Mouse (Mus musculus) Patski (cell line): ENCODE measurements at regions not wholly inside any gene's neighbourhood (a gene's known extent, or its start where the extent isn't known, plus 50 kb on each side); places are given as distances from the start of the nearest gene placed in this dataset.
A peak's percentile ranks its signal among the peaks of the same experiment; 100 is the strongest.

Source experiments
- ATAC-seq: fragments of 100-300 bp; one replicate; pipeline ENCODE4 v1.8.0; 2021
- CTCF ChIA-PET: fragments of 350-600 bp; sonication (Branson Sonifier 250); formaldehyde crosslinking; loops from one replicate; lab custom pipeline; 2022; ENCODE audit warnings: inconsistent platforms; lab: Charles Lee
- POLR2A ChIA-PET: fragments of 350-600 bp; sonication (Branson Sonifier 250); formaldehyde crosslinking; loops from one replicate; lab custom pipeline; 2022; ENCODE audit warnings: antibody characterized with exemption, inconsistent platforms; lab: Charles Lee
- DNase-seq: peaks from one replicate; pipeline ENCODE4 v3.0.0-alpha.2; 2011; ENCODE audit warnings: low read depth, low spot score
- H3K27me3 ChIP-seq: fragments of 371-371 bp; one replicate; pipeline ENCODE4 v1.5.1; 2021
- CTCF ChIP-seq: fragments of 100-300 bp; IDR thresholded peaks from one replicate; pipeline ENCODE4 v1.5.1; 2021
- in situ Hi-C: fragments of 300-500 bp; cut with MboI; formaldehyde crosslinking; loops from 3 replicates; pipeline ENCODE4 v1.11.1; 2018; ENCODE audit warnings: low pct_unique_long_range_greater_than_20kb, mixed read lengths

GRCm38 (mm10) chr17:15195819-15196218 lies 154.5 kb upstream of the Gm3448 start:
- in situ Hi-C loops: no loop called here
- CTCF ChIA-PET: interaction anchor here (0.7 to 2.0 kb wide), 4 partner anchors 11 to 29 kb away, joined by 3 to 7 read pairs (median 4); no protein-coding TSS in a partner anchor
- peaks cover 3% of the 10 kb centered on the region for H3K27me3 ChIP-seq
- POLR2A ChIA-PET: no interaction called here
- DNase-seq (no peak), ATAC-seq (no peak)
- TF ChIP-seq CTCF: no peak

DNA sequence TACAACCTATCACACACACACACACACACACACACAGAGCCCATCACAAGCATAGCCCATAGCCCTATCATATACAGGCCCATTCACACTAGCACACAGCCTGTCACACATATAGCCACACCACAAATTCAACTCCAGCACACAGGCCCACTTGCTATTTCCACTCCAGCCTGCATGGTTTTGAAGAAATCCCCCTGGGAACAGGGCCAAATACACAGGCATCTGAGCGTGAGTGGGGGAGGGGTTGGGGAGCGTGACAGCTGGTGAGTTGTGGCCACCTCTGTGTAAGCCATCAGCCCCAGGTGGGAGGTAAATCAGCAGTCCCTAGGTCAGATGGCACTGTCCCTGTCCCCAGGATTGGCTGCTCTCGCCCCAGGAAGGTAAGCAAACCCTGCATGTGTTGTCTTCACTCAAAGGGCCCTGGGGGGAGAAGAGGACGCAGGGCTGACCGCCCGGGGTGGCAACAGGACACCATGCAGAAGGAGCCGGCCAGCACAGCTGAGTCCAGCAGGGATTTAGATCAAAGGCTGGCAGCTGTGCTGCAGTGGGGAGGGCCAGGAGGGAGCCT lies 153.6 kb upstream of the Gm3448 start:
- no peak for ATAC-seq
- ChIA-PET POLR2A (no interaction called here), CTCF (interaction anchor here (0.7 to 2.0 kb wide), 2 partner anchors 15 to 29 kb away, joined by 4 to 7 read pairs; no protein-coding TSS in a partner anchor)
- DNase-seq: peak; percentile 46
- peaks cover 3% of the 10 kb centered on the region for H3K27me3 ChIP-seq
- no peak for TF ChIP-seq CTCF
- in situ Hi-C loops: no loop called here

DNA sequence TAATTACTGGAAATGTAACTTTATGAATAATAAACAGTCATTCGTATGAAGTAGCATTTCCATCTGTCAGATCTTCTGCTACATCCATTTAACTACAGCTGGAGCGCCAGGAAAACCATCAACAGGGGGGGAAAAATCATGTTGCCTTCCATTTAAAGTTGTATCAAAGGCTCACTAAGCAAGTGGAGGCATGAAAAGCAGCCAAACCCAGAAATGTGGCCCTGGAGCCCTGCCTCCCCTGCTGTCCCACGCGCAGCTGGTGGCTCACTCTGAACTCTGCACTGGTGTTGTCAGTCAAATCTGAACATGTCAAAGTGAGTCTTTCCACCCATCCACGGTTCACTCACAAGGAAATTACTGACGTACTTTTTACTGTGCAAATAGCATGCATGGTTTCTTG lies 152.5 kb upstream of the Gm3448 start:
- in situ Hi-C loops: no loop called here
- ChIA-PET POLR2A (no interaction called here), CTCF (no interaction called here)
- peaks cover 3% of the 10 kb centered on the region for H3K27me3 ChIP-seq
- ATAC-seq (no peak), DNase-seq (no peak)
- no peak for TF ChIP-seq CTCF

DNA sequence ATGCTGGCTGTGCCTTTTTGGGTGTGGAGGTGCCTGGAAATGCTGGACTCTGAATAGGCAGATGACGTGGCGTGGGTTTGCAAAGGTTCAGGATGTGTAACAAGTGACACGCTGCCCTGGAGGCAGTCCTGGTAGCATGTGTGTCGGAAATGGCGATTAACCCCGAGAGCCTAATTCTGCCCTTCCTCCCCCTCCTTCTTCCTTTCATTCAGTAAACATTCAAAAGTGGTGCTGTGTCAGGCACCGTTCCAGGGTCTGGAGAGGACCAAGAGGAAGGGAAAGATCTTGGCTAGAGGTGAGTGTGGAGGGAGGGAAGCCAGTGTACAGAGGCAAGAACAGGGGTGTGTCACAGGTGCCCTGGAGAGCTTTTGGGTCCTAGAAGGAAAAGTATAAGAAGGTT lies 151.5 kb upstream of the Gm3448 start:
- in situ Hi-C loops: no loop called here
- TF ChIP-seq CTCF: no peak
- H3K27me3 ChIP-seq: no peaks in the 10 kb centered on the region
- no peak for ATAC-seq
- ChIA-PET POLR2A (interaction anchor here (0.6 kb wide), 1 partner anchor 184 kb away, joined by 3 read pairs; the partner anchor contains the start of gene Dll1), CTCF (no interaction called here)
- DNase-seq: no peak

- H3K27me3 ChIP-seq: peaks cover 3% of the 10 kb centered on the region
- POLR2A ChIA-PET: no interaction called here
- ATAC-seq: no peak
- in situ Hi-C loops: no loop called here
- no peak for TF ChIP-seq CTCF
- DNase-seq: no peak
- CTCF ChIA-PET: no interaction called here
Measured at GRCm38 (mm10) chr17:15185217-15185616, 143.9 kb upstream of the Gm3448 start.

DNA sequence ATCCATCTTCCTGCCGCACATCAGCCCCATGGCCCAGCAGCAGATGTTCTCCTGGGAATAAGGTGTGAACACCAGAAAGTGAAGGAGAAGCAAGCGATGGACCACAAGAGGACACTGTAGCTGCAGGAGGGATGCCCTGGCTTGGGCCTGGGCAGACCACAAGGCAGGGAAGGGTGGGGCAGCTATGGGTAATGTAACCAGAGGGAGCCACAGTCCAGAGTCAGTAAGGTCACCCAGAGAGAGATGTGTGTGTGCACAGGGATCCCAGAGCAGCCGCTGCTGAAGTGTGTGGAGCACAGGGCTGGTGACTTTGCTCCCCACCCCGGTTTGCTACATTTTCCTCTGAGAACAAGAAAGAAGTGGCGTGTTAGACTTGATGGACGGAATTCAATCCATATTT lies 142.5 kb upstream of the Gm3448 start:
- DNase-seq (no peak), ATAC-seq (no peak)
- no peak for TF ChIP-seq CTCF
- H3K27me3 ChIP-seq: peaks cover 3% of the 10 kb centered on the region
- ChIA-PET CTCF (no interaction called here), POLR2A (no interaction called here)
- in situ Hi-C loops: no loop called here

- DNase-seq: no peak
- in situ Hi-C loops: no loop called here
- ChIA-PET POLR2A (no interaction called here), CTCF (no interaction called here)
- peaks cover 3% of the 10 kb centered on the region for H3K27me3 ChIP-seq
- ATAC-seq: no peak
- TF ChIP-seq CTCF: no peak
Measured at GRCm38 (mm10) chr17:15182105-15182504, 140.8 kb upstream of the Gm3448 start.

DNA sequence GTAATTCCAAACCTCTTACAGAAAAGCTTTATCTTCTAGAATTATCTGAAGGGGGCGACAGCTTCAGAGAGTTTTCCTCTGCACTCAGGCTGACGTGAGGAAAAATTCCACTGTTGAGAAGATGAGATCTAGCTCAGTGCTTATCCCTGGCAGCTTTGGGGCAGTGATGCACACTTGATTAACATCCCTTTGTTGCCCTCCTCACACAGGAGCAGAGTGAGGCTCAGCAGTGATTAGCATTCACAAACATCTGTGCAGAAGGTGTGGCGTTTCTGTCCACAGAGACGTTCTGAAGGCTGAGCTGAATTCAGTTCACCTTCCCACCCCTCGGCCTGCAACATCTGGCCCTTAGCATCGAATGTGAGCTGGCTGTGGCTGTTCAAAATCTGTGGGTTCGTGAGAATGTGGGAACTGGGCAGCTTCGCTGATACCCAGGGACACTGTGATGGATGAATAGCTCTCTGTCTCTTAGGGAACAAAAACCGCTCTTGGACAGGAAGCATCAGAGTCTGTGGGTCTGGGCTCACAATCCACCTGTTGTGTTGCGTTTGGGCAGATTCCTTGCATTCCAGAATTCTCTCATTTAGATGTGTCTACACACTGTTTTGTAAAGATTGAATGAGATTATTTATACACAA lies 139.0 kb upstream of the Gm3448 start:
- ATAC-seq: no peak
- POLR2A ChIA-PET: no interaction called here
- TF ChIP-seq CTCF: no peak
- CTCF ChIA-PET: interaction anchor here (1.0 to 2.2 kb wide), 4 partner anchors 15 to 198 kb away, joined by 3 to 7 read pairs (median 3); no protein-coding TSS in a partner anchor
- no peak for DNase-seq
- H3K27me3 ChIP-seq: peaks cover 3% of the 10 kb centered on the region
- in situ Hi-C loops: no loop called here

- POLR2A ChIA-PET: no interaction called here
- H3K27me3 ChIP-seq: peaks cover 3% of the 10 kb centered on the region
- TF ChIP-seq CTCF: no peak
- CTCF ChIA-PET: interaction anchor here (1.3 to 2.2 kb wide), 2 partner anchors 16 to 198 kb away, joined by 3 to 7 read pairs; no protein-coding TSS in a partner anchor
- ATAC-seq (peak; percentile 28), DNase-seq (no peak)
- in situ Hi-C loops: no loop called here
Measured at GRCm38 (mm10) chr17:15179411-15179951, 138.1 kb upstream of the Gm3448 start.

DNA sequence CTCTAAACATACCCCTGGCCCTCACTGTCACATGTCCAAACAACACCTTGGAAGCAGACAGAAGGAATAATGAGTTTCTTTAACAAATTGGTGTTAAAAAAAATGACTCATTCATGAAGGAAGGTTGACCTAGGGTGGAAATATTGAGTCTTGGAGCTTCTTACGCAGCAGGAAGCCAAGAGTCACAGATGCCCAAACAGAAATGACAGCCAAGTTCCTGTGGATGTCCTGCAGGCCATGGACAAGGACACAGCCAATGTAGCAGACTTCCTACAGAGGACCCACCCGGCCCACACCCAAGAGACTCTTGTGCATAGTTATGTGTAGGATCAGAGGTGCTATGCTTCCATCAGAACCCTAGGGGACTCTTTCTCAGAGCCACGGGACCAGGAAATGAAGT lies 136.1 kb upstream of the Gm3448 start:
- peaks cover 3% of the 10 kb centered on the region for H3K27me3 ChIP-seq
- POLR2A ChIA-PET: no interaction called here
- in situ Hi-C loops: no loop called here
- CTCF ChIA-PET: interaction anchor here (1.2 kb wide), 1 partner anchor 11 kb away, joined by 4 read pairs; no protein-coding TSS in a partner anchor
- ATAC-seq (no peak), DNase-seq (no peak)
- TF ChIP-seq CTCF: no peak
